Mouse (Mus musculus) embryonic facial prominence, embryonic 10.5 days (tissue): Measurements from ENCODE around the gene Commd7. TPM values are rescaled to one million over a fixed set of nuclear protein-coding genes. Genes with fewer than 3 reads are reported as not detected.

Source experiments
- DNase-seq: peaks from one replicate; pipeline ENCODE4 v3.0.0-alpha.2; 2017; ENCODE audit warnings: low spot score
- H3K27ac ChIP-seq: fragments of 300-500 bp; sonication (generic); replicated peaks from 2 replicates; pipeline ENCODE4 v1.5.1; 2016; ENCODE audit warnings: mild to moderate bottlenecking
- H3K27me3 ChIP-seq: fragments of 300-500 bp; sonication (generic); replicated peaks from 2 replicates; pipeline ENCODE4 v1.6.1; 2016; ENCODE audit warnings: low read depth, mild to moderate bottlenecking; ENCODE audit not compliant: poor library complexity, severe bottlenecking
- H3K36me3 ChIP-seq: fragments of 300-500 bp; sonication (generic); replicated peaks from 2 replicates; pipeline ENCODE4 v1.6.1; 2016; ENCODE audit warnings: mild to moderate bottlenecking, moderate library complexity
- H3K4me1 ChIP-seq: fragments of 300-500 bp; sonication (generic); 2 replicates; pipeline ENCODE4 v1.6.1; 2016
- H3K4me3 ChIP-seq: fragments of 300-500 bp; sonication (generic); 2 replicates; pipeline ENCODE4 v1.5.1; 2016; ENCODE audit warnings: mild to moderate bottlenecking, moderate library complexity
- H3K9me3 ChIP-seq: fragments of 300-500 bp; sonication (generic); 2 replicates; pipeline ENCODE4 v1.6.1; 2016; ENCODE audit warnings: mild to moderate bottlenecking
- WGBS: fragments of 180-500 bp; shearing (Covaris S2); methylation state at CpG from one replicate; pipeline ENCODE4 v1.1.7; 2016; 5-methylcytosine and 5-hydroxymethylcytosine counted together
- polyA plus RNA-seq: library from polyadenylated mRNA; unstranded; fragments of >200 nt; fragmentation: Nextera tagmentation; extraction: Ambion mirVana; gene quantifications from 2 replicates; pipeline ENCODE4 v1.2.1, GENCODE M21; 2016

Gene Commd7
- polyA plus RNA-seq, 1 experiment from 2014 or later = 74.3 TPM

DNA sequence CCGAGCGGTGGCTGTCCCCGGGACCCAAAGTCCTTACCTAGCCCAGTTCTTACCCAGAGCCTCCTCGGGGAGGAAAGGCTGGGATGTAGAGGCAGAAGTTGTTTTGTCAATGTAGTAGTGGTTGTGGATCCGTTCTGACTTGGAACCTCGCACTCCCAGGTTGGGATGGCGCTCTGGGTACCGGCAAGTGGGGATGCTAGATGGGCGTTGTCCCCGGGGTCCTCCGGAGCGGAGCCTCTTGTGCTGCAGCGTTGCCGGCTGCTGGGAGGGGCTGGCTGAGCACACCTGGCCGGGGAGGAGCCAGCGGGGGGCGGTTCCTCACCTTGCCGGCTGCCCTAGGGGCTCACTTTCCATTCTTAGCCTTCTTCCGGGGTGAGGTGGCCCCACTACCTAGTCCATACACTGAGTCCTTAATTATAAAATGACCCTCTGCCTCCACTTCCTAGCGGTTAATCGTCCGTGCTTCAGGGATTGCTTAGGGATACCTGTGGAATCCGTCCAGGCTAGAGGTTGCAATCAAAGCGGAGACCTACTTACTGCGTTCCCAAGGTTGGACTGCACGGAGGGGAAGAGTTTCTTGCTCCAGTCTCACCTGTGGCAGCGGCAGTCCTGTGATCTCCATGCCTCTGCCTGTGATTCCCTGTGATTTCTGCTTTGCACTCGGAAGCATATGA lies 17.6 kb upstream of the Commd7 start:
- DNase-seq = peak; percentile 66
- peaks cover 42% of the 10 kb centered on the region for H3K4me1 ChIP-seq
- WGBS = 2% methylated on average over 28 of the region's 28 CpGs
- H3K27ac ChIP-seq = peak overlapping the region; percentile 93
- H3K27me3 ChIP-seq = peaks cover 23% of the 10 kb centered on the region
- H3K4me3 ChIP-seq = peak overlapping the region; percentile 91
- H3K36me3 ChIP-seq = peaks cover 9% of the 10 kb centered on the region; the same call in 1 of the 2 replicates
- H3K9me3 ChIP-seq = no peaks in the 10 kb centered on the region

DNA sequence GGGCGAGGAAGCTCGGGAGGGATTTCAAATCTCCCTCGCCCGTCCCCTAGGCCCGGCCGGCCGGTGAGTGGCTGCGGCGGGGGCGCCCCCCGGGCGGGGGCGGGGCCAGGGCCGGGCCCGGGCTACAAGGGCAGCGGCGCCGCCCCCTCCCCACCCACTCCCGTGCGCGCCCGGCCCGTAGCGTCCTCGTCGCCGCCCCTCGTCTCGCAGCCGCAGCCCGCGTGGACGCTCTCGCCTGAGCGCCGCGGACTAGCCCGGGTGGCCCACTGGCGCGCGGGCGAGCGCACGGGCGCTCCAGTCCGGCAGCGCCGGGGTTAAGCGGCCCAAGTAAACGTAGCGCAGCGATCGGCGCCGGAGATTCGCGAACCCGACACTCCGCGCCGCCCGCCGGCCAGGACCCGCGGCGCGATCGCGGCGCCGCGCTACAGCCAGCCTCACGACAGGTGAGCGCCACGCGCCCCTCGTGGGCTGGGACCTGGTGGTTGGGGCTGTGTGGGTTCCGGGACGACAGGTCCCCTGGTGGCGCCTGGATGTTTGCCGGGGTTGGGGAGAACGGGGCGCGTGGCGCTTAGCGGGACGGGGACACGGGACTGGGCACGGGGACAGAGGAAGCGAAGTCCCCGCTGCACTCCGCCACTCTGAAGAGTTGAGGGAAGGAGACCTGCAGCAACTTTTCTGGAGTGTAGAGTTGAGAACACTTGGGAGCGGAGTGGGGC lies 16.9 kb upstream of the Commd7 start, which contains the start of gene Dnmt3b:
TSS of gene Dnmt3b (plus strand) at position 153 of the 716 bp plus-strand sequence.
- Histone ChIP-seq H3K36me3 (peaks cover 6% of the 10 kb centered on the region; the same call in 1 of the 2 replicates), H3K27ac (peak within 1 kb of the TSS; percentile 93), H3K4me3 (peak within 1 kb of the TSS; percentile 91), H3K4me1 (peaks cover 42% of the 10 kb centered on the region), H3K9me3 (no peaks in the 10 kb centered on the region), H3K27me3 (peaks cover 23% of the 10 kb centered on the region)
- 1% methylated on average over 92 of the region's 93 CpGs for WGBS
- DNase-seq = peak; percentile 84

DNA sequence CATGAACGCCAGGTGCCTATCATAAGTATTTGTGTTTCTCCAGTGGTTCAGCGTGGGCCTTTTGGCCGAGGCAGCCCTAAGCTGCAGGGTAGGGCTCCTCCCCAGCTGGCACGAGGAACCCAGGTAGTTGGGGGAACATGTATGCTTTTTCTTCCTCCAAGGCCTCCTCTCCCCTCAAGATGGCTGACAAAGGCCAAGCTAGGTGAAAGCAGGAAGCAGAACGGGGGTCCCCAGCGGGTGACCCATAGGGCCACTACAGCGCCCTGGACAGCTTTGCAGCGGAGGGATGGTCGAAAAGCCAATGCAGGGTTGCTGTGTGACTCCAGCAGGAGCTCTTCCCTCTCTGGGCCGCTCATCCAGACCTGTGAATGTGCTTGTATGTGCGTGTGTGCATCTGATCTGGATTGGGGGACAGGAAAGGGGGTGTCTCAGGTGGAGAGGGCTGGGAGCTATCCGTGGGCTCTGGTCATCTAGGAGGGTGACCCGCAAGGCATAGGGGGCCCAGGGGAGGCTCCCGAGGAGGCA lies 16.3 kb upstream of the Commd7 start:
- H3K4me1 ChIP-seq = peaks cover 39% of the 10 kb centered on the region
- no peaks in the 10 kb centered on the region for H3K36me3 ChIP-seq
- WGBS = 19% methylated on average over 14 of the region's 14 CpGs
- peak overlapping the region; percentile 93 for H3K27ac ChIP-seq
- peaks cover 23% of the 10 kb centered on the region for H3K27me3 ChIP-seq
- H3K9me3 ChIP-seq = no peaks in the 10 kb centered on the region
- peak overlapping the region; percentile 91 for H3K4me3 ChIP-seq
- DNase-seq = no peak

DNA sequence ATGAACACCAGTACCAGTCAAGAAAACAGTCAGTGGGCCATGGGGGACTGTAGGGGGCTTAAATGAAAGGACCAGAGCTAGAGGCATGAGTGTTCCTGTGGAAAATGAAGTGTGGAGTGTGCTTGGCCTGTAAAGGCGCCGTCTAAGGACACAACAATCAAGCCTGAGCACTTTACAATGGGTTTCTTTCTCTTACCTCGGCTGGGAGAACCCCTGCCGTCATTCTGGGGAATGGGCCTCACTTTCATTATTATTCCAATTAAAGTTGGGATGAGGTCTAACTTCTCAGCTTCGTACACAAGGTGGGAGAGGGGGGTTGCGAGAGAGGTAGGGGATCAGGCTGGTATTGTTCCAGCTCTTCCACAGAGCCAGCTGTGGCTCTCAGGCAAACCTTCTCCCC lies 10.4 kb upstream of the Commd7 start:
- H3K36me3 ChIP-seq = no peaks in the 10 kb centered on the region
- H3K27me3 ChIP-seq = peaks cover 17% of the 10 kb centered on the region
- H3K4me3 ChIP-seq = no peak overlapping the region
- H3K4me1 ChIP-seq = 0 out of 2 replicates have a peak, but pooled peaks cover 9% of the 10 kb centered on the region
- no peak overlapping the region for H3K27ac ChIP-seq
- whole genome bisulfite sequencing = 25% methylated on average over 6 of the region's 6 CpGs
- no peak for DNase-seq
- no peaks in the 10 kb centered on the region for H3K9me3 ChIP-seq

DNA sequence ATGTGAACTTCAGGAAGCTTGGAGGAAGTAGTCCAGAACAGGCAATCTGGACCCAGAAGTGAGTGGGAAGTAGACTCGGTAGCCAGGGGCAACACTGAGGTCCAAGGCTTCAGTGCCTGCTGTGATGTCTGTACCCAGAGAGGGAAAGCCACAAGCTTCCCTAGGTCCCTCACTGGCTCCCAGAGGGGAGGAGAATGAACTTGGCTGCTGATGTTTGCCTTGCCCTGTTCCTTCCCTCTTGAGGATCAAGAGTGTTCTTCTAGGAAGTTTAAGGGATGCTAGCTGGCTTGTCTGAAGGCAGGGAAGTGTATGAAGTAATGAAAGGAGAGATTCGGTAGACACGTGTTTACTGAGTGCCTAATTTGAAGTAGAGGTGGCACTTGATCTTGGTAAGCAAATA lies 9.9 kb upstream of the Commd7 start:
- H3K4me1 ChIP-seq = 0 out of 2 replicates have a peak, but pooled peaks cover 9% of the 10 kb centered on the region
- H3K4me3 ChIP-seq = no peak overlapping the region
- no peak overlapping the region for H3K27ac ChIP-seq
- no peaks in the 10 kb centered on the region for H3K9me3 ChIP-seq
- peaks cover 16% of the 10 kb centered on the region for H3K27me3 ChIP-seq
- 14% methylated on average over 3 of the region's 3 CpGs for WGBS
- no peak for DNase-seq
- H3K36me3 ChIP-seq = no peaks in the 10 kb centered on the region

DNA sequence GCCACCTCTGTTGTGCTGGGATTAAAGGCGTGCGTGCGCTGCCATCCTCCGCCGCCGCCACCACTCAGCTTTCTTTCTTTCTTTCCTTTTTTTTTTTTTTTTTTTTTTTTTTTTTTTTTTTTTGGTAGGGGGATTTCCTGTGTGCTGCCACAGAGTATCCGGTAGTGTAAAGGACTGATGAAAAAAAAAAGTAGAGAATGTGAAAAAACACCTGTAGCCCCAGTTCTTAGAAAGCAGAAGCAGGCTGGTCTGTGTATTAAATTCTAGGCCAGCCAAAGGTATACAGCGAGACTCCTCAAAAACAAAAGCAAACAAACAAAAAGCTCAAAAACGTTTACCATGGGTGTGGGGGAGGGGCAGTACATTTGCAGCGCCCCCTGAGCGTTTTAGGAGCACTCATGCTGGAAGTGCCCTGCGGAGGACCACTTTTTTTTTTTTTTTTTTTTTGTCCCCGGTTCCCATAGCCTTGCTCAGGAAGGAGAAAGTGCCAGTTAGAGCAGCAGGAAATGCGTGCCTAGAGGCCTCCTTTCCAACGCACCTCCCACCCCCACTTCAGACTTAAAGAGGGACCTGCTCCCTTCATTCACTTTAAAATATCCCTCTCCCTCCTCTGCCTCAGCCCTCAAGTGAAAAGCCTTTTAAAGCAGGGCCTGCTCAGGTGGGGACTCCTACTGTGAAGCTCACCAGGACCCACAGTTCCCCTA lies 6.5 kb upstream of the Commd7 start:
- peaks cover 16% of the 10 kb centered on the region; the same call in 1 of the 2 replicates for H3K27me3 ChIP-seq
- H3K4me3 ChIP-seq = no peak overlapping the region
- peak; percentile 26 for DNase-seq
- 0 out of 2 replicates have a peak overlapping the region, but pooled peaks have one; percentile 24 for H3K27ac ChIP-seq
- 0 out of 2 replicates have a peak, but pooled peaks cover 9% of the 10 kb centered on the region for H3K4me1 ChIP-seq
- WGBS = 16% methylated on average over 15 of the region's 15 CpGs
- H3K9me3 ChIP-seq = no peaks in the 10 kb centered on the region
- no peaks in the 10 kb centered on the region for H3K36me3 ChIP-seq

DNA sequence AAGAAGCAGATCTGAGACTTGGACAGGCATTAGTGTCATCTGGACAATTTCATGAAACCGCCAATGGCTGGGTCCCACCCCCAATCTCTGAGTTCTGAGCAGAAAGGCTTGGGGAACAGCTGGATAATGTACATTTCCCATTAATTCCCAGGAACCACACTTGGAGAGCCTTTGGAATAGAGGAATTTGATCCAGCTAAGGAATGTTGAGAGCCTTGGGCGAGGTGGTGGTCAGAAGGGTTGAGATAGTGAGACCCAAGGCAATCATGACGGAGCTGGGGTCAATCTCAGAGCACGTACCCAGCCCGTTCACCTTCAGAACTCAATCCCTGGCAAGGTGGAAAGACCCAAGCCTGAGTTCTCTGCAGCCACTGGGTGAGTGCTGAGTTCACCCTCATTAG lies 678 bp upstream of the Commd7 start:
- no peak for DNase-seq
- Histone ChIP-seq H3K36me3 (peaks cover 12% of the 10 kb centered on the region), H3K4me3 (peak overlapping the region; percentile 79; the same call in 1 of the 2 replicates), H3K27me3 (no peaks in the 10 kb centered on the region), H3K4me1 (peaks cover 19% of the 10 kb centered on the region), H3K9me3 (no peaks in the 10 kb centered on the region), H3K27ac (no peak overlapping the region)
- WGBS = 86% methylated on average over 5 of the region's 5 CpGs

DNA sequence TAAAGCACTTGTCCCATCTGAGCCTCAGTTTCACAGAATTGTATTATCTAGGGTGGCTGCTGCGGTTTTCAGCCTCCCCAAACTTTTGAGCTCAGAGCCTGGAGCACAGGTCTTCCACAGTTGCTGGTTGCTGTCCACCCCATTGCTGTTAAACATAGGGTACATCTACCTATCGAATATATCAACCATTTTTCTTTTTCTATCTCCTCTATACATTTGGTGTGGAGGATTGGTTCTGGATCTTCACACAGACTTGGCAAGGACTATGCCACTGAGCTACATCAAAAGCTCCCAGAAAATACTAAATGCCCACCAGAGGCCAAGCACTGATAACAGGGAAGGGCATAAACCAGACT lies 268 bp upstream of the Commd7 start:
- Histone ChIP-seq H3K9me3 (no peaks in the 10 kb centered on the region), H3K4me1 (peaks cover 19% of the 10 kb centered on the region), H3K27me3 (no peaks in the 10 kb centered on the region), H3K36me3 (peaks cover 16% of the 10 kb centered on the region), H3K4me3 (peak overlapping the region; percentile 79), H3K27ac (peak overlapping the region; percentile 91)
- WGBS = 37% methylated on average over 2 of the region's 2 CpGs
- no peak for DNase-seq

DNA sequence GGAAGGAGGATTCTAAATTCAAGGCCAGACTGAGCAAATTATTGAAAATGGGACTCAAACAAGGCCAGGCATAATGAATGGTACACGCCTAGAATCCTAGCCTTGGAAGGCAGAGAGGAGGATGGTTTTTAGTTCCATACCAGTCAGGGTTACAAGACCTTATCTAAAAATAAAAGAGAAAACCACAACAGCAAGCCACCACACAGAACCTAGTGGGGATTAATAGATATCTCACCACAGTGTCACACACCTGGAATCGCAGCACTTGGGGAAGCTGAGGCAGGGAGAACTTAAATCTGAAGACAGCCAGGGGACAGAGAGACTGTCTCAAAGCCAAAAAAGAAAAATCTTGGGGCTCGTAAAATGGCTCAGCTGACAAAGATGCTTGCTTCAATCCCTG lies 1.6 kb downstream of the Commd7 start:
- Histone ChIP-seq H3K4me1 (peaks cover 19% of the 10 kb centered on the region), H3K27ac (no peak overlapping the region), H3K27me3 (no peaks in the 10 kb centered on the region), H3K36me3 (peaks cover 35% of the 10 kb centered on the region), H3K4me3 (no peak overlapping the region), H3K9me3 (no peaks in the 10 kb centered on the region)
- WGBS = 87% methylated on average over 3 of the region's 3 CpGs
- DNase-seq = no peak

DNA sequence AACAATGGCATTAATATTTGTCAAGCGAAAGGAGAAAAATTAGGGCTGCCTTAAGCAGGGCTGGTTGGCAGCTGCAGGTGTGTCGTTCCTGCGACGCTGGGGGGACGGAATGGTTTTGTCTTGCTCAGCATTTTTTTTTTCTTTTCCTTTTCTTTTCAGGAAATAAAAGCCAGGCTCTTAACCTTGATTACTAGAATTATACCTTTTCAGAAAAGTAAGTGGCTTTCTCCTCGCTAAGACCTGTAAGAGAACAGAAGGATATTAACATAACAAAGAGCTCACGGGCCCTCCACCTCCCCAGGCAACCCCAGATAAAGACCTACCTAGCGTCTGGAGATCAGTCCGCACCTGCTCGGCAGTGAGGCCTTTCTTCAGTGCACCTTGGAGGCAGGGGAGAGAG lies 10.1 kb downstream of the Commd7 start:
- WGBS = 56% methylated on average over 10 of the region's 10 CpGs
- Histone ChIP-seq H3K4me1 (no peaks in the 10 kb centered on the region), H3K4me3 (no peak overlapping the region), H3K36me3 (peaks cover 100% of the 10 kb centered on the region), H3K9me3 (no peaks in the 10 kb centered on the region), H3K27me3 (no peaks in the 10 kb centered on the region), H3K27ac (no peak overlapping the region)
- no peak for DNase-seq

DNA sequence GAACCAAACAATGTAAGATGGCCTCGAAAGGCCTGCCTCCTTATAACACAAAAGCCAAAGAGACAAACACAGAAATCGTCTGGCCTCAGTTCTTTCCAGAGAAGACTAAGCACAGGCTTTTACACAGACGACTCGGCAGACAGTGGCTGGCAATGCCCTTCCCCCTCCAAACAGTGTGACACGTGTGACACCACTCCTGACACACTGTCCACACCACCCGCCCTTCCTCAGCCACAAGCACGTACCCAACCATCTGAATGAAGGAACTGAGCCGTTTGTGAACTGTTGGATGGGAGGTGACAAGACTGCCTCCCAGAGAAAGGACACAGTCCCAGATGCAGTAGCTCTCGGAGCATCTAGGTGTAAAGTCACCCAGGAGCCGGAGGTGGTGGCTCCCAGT lies 13.7 kb downstream of the Commd7 start:
- Histone ChIP-seq H3K27me3 (no peaks in the 10 kb centered on the region), H3K4me3 (no peak overlapping the region), H3K4me1 (no peaks in the 10 kb centered on the region), H3K36me3 (peaks cover 75% of the 10 kb centered on the region), H3K9me3 (no peaks in the 10 kb centered on the region), H3K27ac (no peak overlapping the region)
- 83% methylated on average over 10 of the region's 10 CpGs for WGBS
- DNase-seq = no peak

DNA sequence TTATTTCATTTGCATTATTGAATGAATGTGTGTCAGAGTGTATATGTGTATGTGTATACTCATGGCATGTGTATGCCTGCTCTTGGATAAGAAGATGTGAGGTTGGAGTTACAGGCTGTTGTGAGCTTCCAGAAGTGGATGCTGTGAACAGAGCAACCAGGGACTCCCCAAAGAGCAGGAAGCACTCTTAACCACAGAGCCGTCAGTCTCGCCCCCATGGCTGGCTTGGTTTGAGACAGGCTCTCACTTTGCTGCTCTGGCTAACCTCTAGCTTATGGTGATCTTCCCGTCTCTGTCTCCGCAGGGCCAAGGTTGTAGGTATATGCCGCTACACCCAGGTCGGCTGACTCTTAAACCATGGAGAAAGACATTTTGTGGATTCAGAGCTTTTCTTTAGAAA lies 14.1 kb downstream of the Commd7 start:
- H3K4me3 ChIP-seq = no peak overlapping the region
- H3K27me3 ChIP-seq = no peaks in the 10 kb centered on the region
- H3K9me3 ChIP-seq = no peaks in the 10 kb centered on the region
- DNase-seq = no peak
- no peak overlapping the region for H3K27ac ChIP-seq
- peaks cover 70% of the 10 kb centered on the region for H3K36me3 ChIP-seq
- no peaks in the 10 kb centered on the region for H3K4me1 ChIP-seq
- WGBS = 89% methylated on average over 6 of the region's 6 CpGs
